Mouse (Mus musculus): ENCODE data around the gene Eif2d.
A peak's percentile ranks its signal among the peaks of the same experiment; 100 is the strongest.
"Not testable (repeated sequence)": the region's sequence is repeated elsewhere in the genome, so short reads cannot be mapped to it uniquely, and the experiment has no call there.

Eif2d gene

DNA sequence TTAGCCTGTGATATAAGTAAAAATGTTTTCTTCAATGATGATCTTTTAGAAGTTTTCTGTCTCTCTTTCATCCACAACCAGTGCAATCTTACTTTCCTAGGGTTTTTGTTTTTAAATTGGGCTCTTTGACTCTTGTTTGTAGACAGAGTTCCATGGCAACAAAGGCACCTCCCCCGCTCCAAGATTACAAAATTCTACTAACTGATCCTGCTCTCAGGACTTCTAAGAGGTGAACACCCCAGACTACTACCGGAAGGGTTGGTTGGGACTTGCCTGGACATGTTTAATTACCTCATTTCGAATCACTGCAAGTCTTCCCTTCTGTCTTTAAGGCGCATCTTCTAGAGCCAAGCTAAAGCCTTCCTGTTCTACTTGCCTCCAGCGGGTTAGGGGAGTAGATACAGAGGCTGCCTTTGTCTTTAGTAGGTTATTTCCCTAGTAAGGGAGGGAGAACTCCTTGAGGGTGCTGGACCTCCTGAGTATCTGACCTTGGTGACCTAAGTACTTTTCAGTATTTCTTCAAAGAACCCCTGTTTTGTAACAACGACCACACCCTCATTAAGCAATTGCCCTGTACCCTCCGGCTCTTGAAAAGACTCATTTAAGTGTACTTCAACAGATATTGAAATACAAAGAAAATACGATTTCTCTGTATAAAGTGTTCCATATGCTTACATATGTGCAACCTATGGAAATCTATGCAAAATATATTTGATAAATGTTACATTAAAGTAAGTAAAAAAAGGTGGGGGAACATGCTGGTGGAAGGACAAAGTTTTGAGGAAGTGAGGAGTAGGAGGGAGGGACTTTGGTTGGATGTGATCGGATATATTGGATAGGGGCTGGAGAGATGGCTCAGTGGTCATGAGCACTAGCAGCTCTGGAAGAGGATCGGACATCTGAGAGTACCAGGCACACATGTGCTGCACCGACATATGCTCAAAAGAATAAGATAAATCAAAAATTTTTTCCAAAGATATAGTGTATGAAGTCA lies 13.6 kb upstream of the Eif2d start:
- no peak for DNase-seq (ENCODE audit: low spot score)

DNA sequence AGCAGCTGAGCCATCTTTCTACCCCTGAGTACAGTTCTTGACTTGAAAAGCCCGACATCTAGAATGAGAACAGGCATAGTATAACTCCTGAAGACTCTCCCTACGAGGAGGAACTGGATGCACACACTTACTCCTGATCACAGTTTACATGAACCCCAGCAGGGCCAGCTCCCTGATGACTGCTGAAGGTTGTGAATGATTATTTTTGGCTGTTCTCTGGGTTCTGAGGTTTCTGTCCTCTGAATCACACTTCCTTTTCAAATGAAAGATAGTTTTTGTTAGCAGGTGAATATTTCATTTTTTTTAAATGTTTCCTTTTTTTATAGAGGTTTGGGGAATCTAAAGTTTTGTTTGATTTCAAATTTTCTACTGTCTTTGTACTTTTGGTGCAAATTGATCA lies 11.5 kb upstream of the Eif2d start:
- DNase-seq (ENCODE audit: low spot score), result no peak

- DNase-seq (ENCODE audit: low spot score), result no peak
These were observed 10.5 kb upstream of the Eif2d start for GRCm38 (mm10) chr1:131142472-131142871.

- DNase-seq (ENCODE audit: low spot score), result not testable (repeated sequence)
These were observed 7.8 kb upstream of the Eif2d start for GRCm38 (mm10) chr1:131145222-131145621.

GRCm38 (mm10) chr1:131146181-131146614 lies 6.8 kb upstream of the Eif2d start:
- no peak for DNase-seq (ENCODE audit: low spot score)

DNA sequence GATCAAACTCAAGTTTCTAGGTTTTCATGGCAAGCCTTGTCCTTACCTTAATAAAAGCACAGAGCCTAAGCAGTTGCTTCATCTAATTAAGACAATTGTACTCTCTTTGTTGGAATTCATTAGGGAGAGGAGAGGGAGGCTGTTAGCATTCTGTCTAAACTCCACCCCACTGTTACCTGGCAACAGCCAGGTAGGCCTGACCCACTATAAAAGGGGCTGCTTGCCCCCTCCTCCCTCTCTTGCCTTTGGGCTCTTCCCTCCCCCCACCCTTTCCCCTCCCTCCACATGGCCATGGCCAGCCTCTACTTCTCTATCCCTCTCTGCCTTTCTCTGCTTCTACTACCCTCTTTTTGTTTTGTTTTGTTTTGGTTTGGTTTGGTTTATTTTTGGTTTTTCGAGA lies 3.5 kb upstream of the Eif2d start:
- DNase-seq (ENCODE audit: low spot score), result no peak

DNA sequence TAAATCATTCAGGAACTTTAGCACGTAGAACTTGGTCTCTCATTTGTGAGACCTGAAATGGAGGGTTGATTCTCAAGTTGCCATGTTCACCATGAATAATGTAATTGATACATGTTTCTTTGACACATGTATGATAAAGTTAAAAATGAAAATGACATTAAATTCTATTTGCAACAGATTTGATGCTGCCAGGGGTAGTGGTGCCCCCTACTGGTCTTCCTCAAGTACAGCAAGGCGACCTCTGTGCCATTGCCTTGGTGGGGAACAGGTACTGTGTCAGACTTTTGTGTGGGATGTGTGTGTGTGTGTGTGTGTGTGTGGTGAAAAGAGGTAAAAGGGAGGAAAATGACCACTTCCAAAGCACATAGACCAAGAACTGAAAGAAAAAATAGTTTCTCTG lies 2.5 kb downstream of the Eif2d start:
- DNase-seq (ENCODE audit: low spot score), result no peak

DNA sequence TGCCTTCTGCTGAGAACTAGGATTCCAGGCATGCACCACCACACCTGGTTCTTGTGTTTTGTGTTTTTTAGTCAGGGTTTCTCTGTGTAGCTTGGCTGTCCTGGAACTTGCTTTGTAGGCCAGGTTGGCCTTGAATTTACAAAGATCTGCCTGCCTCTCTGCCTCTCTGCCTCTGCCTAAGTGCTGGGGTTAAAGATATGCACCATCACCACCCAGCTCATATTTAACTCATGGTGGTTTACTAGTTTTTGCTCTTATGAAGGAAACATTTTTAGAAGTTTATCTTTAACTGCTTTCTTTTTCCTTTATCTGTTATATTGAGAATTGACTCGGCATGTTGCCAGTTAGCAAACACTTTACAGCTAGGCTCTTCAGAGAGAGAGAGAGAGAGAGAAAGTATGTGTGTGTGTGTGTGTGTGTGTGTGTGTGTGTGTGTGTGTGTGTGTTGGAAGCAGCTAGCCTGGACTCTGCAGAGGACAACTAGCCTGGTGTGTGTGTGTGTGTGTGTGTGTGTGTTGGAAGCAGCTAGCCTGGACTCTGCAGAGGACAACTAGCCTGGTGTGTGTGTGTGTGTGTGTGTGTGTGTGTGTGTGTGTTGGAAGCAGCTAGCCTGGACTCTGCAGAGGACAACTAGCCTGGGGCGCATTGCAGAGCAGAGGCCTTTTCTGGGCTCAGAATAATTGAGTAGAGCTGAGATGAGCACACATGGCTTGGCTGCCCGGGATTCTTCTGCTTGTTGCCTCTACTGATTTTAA lies 6.8 kb downstream of the Eif2d start:
- DNase-seq (ENCODE audit: low spot score), result not testable (repeated sequence)

- no peak for DNase-seq (ENCODE audit: low spot score)
These were observed 8.1 kb downstream of the Eif2d start for GRCm38 (mm10) chr1:131161091-131161490.

GRCm38 (mm10) chr1:131164427-131164826 lies 11.4 kb downstream of the Eif2d start:
- no peak for DNase-seq (ENCODE audit: low spot score)

DNA sequence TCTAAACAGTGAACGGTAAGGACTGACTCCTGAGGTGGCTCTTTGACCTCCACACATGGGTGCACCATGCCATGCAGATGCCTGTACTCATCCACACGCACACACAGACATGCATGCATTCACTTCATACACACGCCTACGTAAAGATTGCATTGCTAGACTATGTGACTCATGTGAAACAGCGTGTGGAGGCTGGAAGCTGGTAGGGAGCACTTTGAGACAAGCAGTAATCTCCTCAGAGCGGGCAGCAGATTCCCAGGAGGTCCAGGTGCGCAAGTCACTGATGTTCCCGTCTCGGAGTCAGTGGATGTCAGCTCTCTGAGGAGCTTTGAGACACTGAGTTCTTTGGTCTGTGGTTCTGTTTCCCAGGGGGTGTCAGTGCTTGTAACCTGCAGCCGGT lies 14.6 kb downstream of the Eif2d start:
- no peak for DNase-seq (ENCODE audit: low spot score)

GRCm38 (mm10) chr1:131173001-131173400 lies 20.0 kb downstream of the Eif2d start:
- DNase-seq (ENCODE audit: low spot score), result no peak

DNA sequence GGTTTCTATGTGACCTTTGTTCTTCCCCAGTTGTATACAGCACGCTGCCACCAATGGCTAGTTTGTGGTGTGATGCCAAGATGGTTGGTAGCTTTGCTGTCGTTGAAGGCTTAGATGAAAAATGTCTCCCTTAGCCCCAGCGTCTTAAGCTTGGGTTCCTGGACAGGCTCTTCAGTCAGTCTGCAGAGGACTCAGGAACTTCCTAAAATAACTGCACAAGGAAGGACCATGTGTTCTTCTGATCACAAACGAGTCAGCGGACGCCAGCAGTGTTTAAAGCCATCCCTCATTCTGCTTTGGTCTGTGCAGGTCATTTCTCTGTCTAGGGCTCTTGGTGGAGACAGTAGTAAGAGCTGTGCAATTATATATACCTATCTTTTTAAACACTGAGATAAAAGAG lies 20.8 kb downstream of the Eif2d start:
- DNase-seq (ENCODE audit: low spot score), result no peak

DNA sequence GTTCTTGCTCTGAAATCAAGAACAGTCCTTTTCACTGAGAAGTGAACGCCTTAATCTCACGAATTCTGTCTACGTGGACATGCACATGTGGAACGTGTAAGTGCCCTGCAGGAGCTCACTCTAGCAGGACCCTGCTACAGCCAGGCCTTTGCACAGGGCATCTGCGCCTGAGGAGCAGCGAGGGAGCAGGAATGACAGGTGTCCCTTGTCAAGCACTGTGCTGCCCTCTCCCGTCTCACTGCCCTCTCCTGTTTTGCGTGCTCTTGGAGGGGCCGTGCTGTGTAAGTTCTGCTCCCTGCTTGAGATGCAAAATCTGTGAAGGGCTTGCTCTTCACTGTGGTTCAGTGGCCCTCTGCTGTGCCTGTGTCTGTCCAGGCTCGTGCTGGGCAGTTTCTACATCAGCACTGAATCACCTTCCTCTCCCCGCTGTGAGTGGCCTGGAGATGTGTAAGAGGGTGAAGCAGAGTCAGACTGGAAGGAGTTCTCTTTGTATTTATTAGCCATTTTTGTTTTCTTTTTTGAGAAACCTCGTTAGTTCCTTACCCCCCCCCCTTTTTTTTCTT lies 21.4 kb downstream of the Eif2d start:
- no peak for DNase-seq (ENCODE audit: low spot score)

- no peak for DNase-seq (ENCODE audit: low spot score)
These were observed 22.2 kb downstream of the Eif2d start for GRCm38 (mm10) chr1:131175189-131175588.

GRCm38 (mm10) chr1:131175819-131176218 lies 22.8 kb downstream of the Eif2d start:
- no peak for DNase-seq (ENCODE audit: low spot score)

- DNase-seq (ENCODE audit: low spot score), result no peak
These were observed 24.3 kb downstream of the Eif2d start for GRCm38 (mm10) chr1:131177249-131177648.

GRCm38 (mm10) chr1:131178083-131178482 lies 25.1 kb downstream of the Eif2d start:
- DNase-seq (ENCODE audit: low spot score), result no peak

GRCm38 (mm10) chr1:131180386-131180785 lies 27.4 kb downstream of the Eif2d start:
- no peak for DNase-seq (ENCODE audit: low spot score)

GRCm38 (mm10) chr1:131181642-131182527 lies 28.9 kb downstream of the Eif2d start:
- peak; percentile 35 for DNase-seq (ENCODE audit: low spot score)

- no peak for DNase-seq (ENCODE audit: low spot score)
These were observed 30.2 kb downstream of the Eif2d start for GRCm38 (mm10) chr1:131183201-131183600.

Measured in urinary bladder, postnatal 10 days (tissue).